Comparison of ENCODE assay signal across 12 mouse cellular contexts in genomic region chr5:52431276-52431844, GRCm38 (mm10). TPM values are rescaled to one million over a fixed set of nuclear protein-coding genes. Genes with fewer than 3 reads are reported as not detected.
DNase-seq lines count a peak whose midpoint lies in the region; ATAC-seq and TF ChIP-seq lines count a peak whose summit lies in the region.
"Had no signal": no experiment of that assay in that cellular context is flagged by ENCODE, and none has a peak within 500 bp of the region (broad histone marks: within the 10 kb centered on the region; RNA-seq: fewer than 3 reads in every experiment).

No protein-coding gene starts in this region.

- peak; percentile 9 for DNase-seq in gastrocnemius, postnatal 10 days
- DNase-seq in gastrocnemius, adult 8-10 months (ENCODE audit: low spot score in 2 of 2), result no peak
- DNase-seq in liver, adult 2 months (ENCODE audit: extremely low read depth, low read depth, low spot score), result peak; percentile 85
- DNase-seq in gonadal fat pad, adult 2 months (ENCODE audit: low read depth), result peak; percentile 13
- peak; percentile 65 to 80 for DNase-seq in kidney, postnatal 36 days
- DNase-seq in cerebellum, postnatal 4 days (ENCODE audit: low spot score in 2 of 2), result no peak
- no peak for DNase-seq in forebrain, embryonic 11.5 days (ENCODE audit: low spot score)
- DNase-seq: right cerebral cortex, postnatal 25 days; thymus, postnatal 4 days had no signal

- no peak for TF ChIP-seq POLR2A in liver, adult 2 months (IDR thresholded peaks at IDR 0.05; ENCODE audit: extremely low read depth, insufficient read depth, low read length)

- no peak overlapping the region for H3K27ac ChIP-seq in liver, adult 2 months (replicated peaks; ENCODE audit: insufficient read depth, low read depth, low read length)
- no peak overlapping the region for H3K27ac ChIP-seq in liver, embryonic 12.5 days
- no peak overlapping the region for H3K27ac ChIP-seq in forebrain, embryonic 11.5 days (ENCODE audit: low read depth, low read length)

- no peak overlapping the region for H3K4me3 ChIP-seq in liver, adult 2 months (ENCODE audit: insufficient read depth, low read depth, low read length)
- no peak overlapping the region for H3K4me3 ChIP-seq in liver, embryonic 12.5 days
- H3K4me3 ChIP-seq in forebrain, embryonic 11.5 days (ENCODE audit: low read depth, low read length), result no peak overlapping the region

- ATAC-seq in liver, embryonic 12.5 days, result no peak
- ATAC-seq in forebrain, embryonic 11.5 days (replicated peaks; ENCODE audit: low FRiP score), result no peak
- ATAC-seq: activated CD4-positive, CD25-positive, alpha-beta regulatory T cell, adult 4 months had no signal

- WGBS in liver, adult 2 months, result 9% methylated on average over 8 of the region's 8 CpGs
- 52% methylated on average over 8 of the region's 8 CpGs for WGBS in liver, embryonic 12.5 days (ENCODE audit: insufficient replicate concordance)
- WGBS in forebrain, embryonic 11.5 days, result 82% methylated on average over 8 of the region's 8 CpGs

- peaks cover 4% of the 10 kb centered on the region; the same call in 1 of the 2 replicates for H3K4me1 ChIP-seq in liver, adult 2 months (ENCODE audit: control insufficient read depth, insufficient read depth, low read length)
- no peaks in the 10 kb centered on the region for H3K4me1 ChIP-seq in liver, embryonic 12.5 days
- H3K4me1 ChIP-seq in forebrain, embryonic 11.5 days (replicated peaks; ENCODE audit: control insufficient read depth, insufficient read depth, low read length), result no peaks in the 10 kb centered on the region

- no peak overlapping the region for H3K4me2 ChIP-seq in liver, embryonic 12.5 days
- no peak overlapping the region for H3K4me2 ChIP-seq in forebrain, embryonic 11.5 days (ENCODE audit: low read depth, low read length, severe bottlenecking)

- no peak overlapping the region for H3K9ac ChIP-seq in liver, adult 2 months (ENCODE audit: low read depth, low read length)
- H3K9ac ChIP-seq in liver, embryonic 12.5 days, result no peak overlapping the region
- no peak overlapping the region for H3K9ac ChIP-seq in forebrain, embryonic 11.5 days (ENCODE audit: low read length)

- no peak for TF ChIP-seq CTCF in liver, adult 2 months (IDR thresholded peaks at IDR 0.05; ENCODE audit: low read depth, low read length)

- no peaks in the 10 kb centered on the region for H3K79me2 ChIP-seq in liver, adult 2 months (ENCODE audit: control insufficient read depth, insufficient read depth, low read length)

- no peaks in the 10 kb centered on the region for H3K27me3 ChIP-seq in liver, adult 2 months (ENCODE audit: control insufficient read depth, insufficient read depth, low read length)
- H3K27me3 ChIP-seq in liver, embryonic 12.5 days (replicated peaks), result no peaks in the 10 kb centered on the region
- H3K27me3 ChIP-seq in forebrain, embryonic 11.5 days (ENCODE audit: control insufficient read depth, insufficient read depth, low read length), result no peaks in the 10 kb centered on the region

- no peaks in the 10 kb centered on the region; the same call in 1 of the 2 replicates for H3K36me3 ChIP-seq in liver, adult 2 months (ENCODE audit: control insufficient read depth, insufficient read depth, low read length)
- H3K36me3 ChIP-seq in liver, embryonic 12.5 days, result no peaks in the 10 kb centered on the region
- H3K36me3 ChIP-seq in forebrain, embryonic 11.5 days (ENCODE audit: control insufficient read depth, insufficient read depth, low read length), result no peaks in the 10 kb centered on the region

- H3K9me3 ChIP-seq in liver, embryonic 12.5 days (replicated peaks), result no peaks in the 10 kb centered on the region
- H3K9me3 ChIP-seq in forebrain, embryonic 11.5 days (ENCODE audit: control insufficient read depth, low read length), result no peaks in the 10 kb centered on the region

RNA-seq across cellular contexts. Expression of gene Ccdc149, which starts 40.0 kb away (rescaled TPM):
- 1 to 10 TPM; 3.8 to 4.7 TPM for total RNA-seq in gastrocnemius, postnatal 10 days (2021)
- 1 to 10 TPM in 2 of 4 experiments, under 1 TPM in 2; 0.41 to 1.7 (median 1.2) TPM for total RNA-seq in gastrocnemius, adult 8-10 months (2022)
- 0.83 and 1.2 TPM in 2 replicates for total RNA-seq in liver, adult 2 months (2014; rRNA removed)
- polyA plus RNA-seq in liver, adult 2 months (2012; rRNA removed), result 0.42 and 0.43 TPM in 2 replicates
- polyA plus RNA-seq in liver, embryonic 12.5 days (2016; fragmentation: Nextera tagmentation; extraction: Ambion mirVana), result 0.72 and 0.74 TPM in 2 replicates
- polyA plus RNA-seq in gonadal fat pad, adult 2 months (2012; rRNA removed), result 3.9 and 5.2 TPM in 2 replicates
- 3.1 and 3.2 TPM in 2 replicates for polyA plus RNA-seq in forebrain, embryonic 11.5 days (2014; fragmentation: Nextera tagmentation; extraction: Ambion mirVana)
- total RNA-seq: MEL had no signal
- polyA plus RNA-seq: activated CD4-positive, CD25-positive, alpha-beta regulatory T cell, adult 4 months had no signal

Comparison
In these comparisons a context has a peak if more than half of its experiments do, and no peak if none do; other contexts are left out.
1. DNase-seq: peak in gastrocnemius, postnatal 10 days (single experiment), liver, adult 2 months (single experiment), gonadal fat pad, adult 2 months (single experiment) and kidney, postnatal 36 days (2 of 2); none in gastrocnemius, adult 8-10 months (0 of 2), cerebellum, postnatal 4 days (0 of 2) and forebrain, embryonic 11.5 days (single experiment).